Mouse (Mus musculus) heart, adult 2 months (tissue): ENCODE measurements around the gene 4930503B20Rik. TPM values are rescaled to one million over a fixed set of nuclear protein-coding genes. Genes with fewer than 3 reads are reported as not detected.

ENCODE experiments used
- DNase-seq, 2 experiments: peaks; one replicate each; pipeline ENCODE4 v3.0.0; 2021
- H3K27ac ChIP-seq: fragments of 200-600 bp; 2 replicates; pipeline ENCODE4 v1.8.1; 2022
- H3K27me3 ChIP-seq: fragments of 200-500 bp; 2 replicates; pipeline ENCODE4 v1.6.1; 2012; ENCODE audit warnings: mild to moderate bottlenecking, low read length, inconsistent platforms, mixed read lengths; ENCODE audit not compliant: control insufficient read depth, insufficient read depth
- H3K36me3 ChIP-seq: fragments of 200-500 bp; 2 replicates; pipeline ENCODE4 v1.6.1; 2012; ENCODE audit warnings: low read length, inconsistent platforms; ENCODE audit not compliant: control insufficient read depth, insufficient read depth
- H3K4me1 ChIP-seq: fragments of 200-500 bp; 2 replicates; pipeline ENCODE4 v1.6.1; 2011; ENCODE audit warnings: low read length; ENCODE audit not compliant: control insufficient read depth, insufficient read depth
- H3K4me3 ChIP-seq: fragments of 200-600 bp; 2 replicates; pipeline ENCODE4 v1.8.1; 2022
- H3K79me2 ChIP-seq: fragments of 200-500 bp; replicated peaks from 2 replicates; pipeline ENCODE4 v1.6.1; 2012; ENCODE audit warnings: mild to moderate bottlenecking, inconsistent platforms, low read length, moderate library complexity, mixed read lengths; ENCODE audit not compliant: control insufficient read depth, insufficient read depth
- H3K9ac ChIP-seq: fragments of 200-500 bp; 2 replicates; pipeline ENCODE4 v1.6.1; 2012; ENCODE audit warnings: low read depth, mild to moderate bottlenecking, control low read depth, inconsistent platforms, low read length, mixed read lengths
- CTCF ChIP-seq: fragments of 200-600 bp; IDR thresholded peaks from 2 replicates; pipeline ENCODE4 v1.8.1; 2022; ENCODE audit warnings: antibody characterized with exemption, mild to moderate bottlenecking, moderate library complexity
- EP300 ChIP-seq: fragments of 200-500 bp; IDR thresholded peaks from 2 replicates; pipeline ENCODE4 v1.6.1; 2011; ENCODE audit warnings: low read depth, low read length, control low read depth; ENCODE audit not compliant: insufficient read depth
- POLR2A ChIP-seq: fragments of 200-500 bp; IDR thresholded peaks from 2 replicates; pipeline ENCODE4 v1.6.1; 2011; ENCODE audit warnings: mild to moderate bottlenecking, low read depth, low read length, control low read depth; ENCODE audit not compliant: insufficient read depth
- WGBS: fragments of 180-500 bp; shearing (Covaris S2); methylation state at CpG from one replicate; pipeline ENCODE4 v1.1.7; 2018; 5-methylcytosine and 5-hydroxymethylcytosine counted together
- intact Hi-C: fragments of 180-260 bp; cut with DNase I; formaldehyde crosslinking; loops from one replicate; pipeline ENCODE4 v1.15.1; 2025
- polyA plus RNA-seq: library from polyadenylated mRNA; depleted of rRNA; stranded (reverse); fragments of >200 nt; gene quantifications from 2 replicates; pipeline ENCODE4 v1.2.3, GENCODE M21; 2012
- total RNA-seq, 2 experiments: library from RNA; stranded (reverse); gene quantifications; 2 replicates each; pipeline ENCODE4 v1.2.3; 2021

4930503B20Rik gene
- total and polyA plus RNA-seq, 3 experiments, result 0.16 TPM; not detected in 2

GRCm38 (mm10) chr3:146679646-146680045 lies 28.5 kb upstream of the 4930503B20Rik start:
- no peak for TF ChIP-seq POLR2A
- no peak for TF ChIP-seq EP300
- no peak for TF ChIP-seq CTCF
- Histone ChIP-seq H3K4me3 (no peak overlapping the region), H3K79me2 (no peaks in the 10 kb centered on the region), H3K9ac (no peak overlapping the region), H3K4me1 (no peaks in the 10 kb centered on the region), H3K27me3 (no peaks in the 10 kb centered on the region), H3K36me3 (no peaks in the 10 kb centered on the region), H3K27ac (no peak overlapping the region)
- WGBS, result 95% methylated on average over 16 of the region's 16 CpGs
- DNase-seq, result no peak
- intact Hi-C loops, result loop anchor here (5.0 kb wide), 1 partner anchor 88 kb away; no protein-coding TSS in a partner anchor

- DNase-seq, result no peak
- no peaks in the 10 kb centered on the region for H3K36me3 ChIP-seq
- no peak for TF ChIP-seq POLR2A
- no peak for TF ChIP-seq EP300
- TF ChIP-seq CTCF, result no peak
- no peak overlapping the region for H3K4me3 ChIP-seq
- no peaks in the 10 kb centered on the region; the same call in 1 of the 2 replicates for H3K4me1 ChIP-seq
- no peak overlapping the region for H3K9ac ChIP-seq
- H3K27ac ChIP-seq, result no peak overlapping the region
- 90% methylated on average over 4 of the region's 4 CpGs for WGBS
- H3K27me3 ChIP-seq, result no peaks in the 10 kb centered on the region
- intact Hi-C loops, result no loop called here
- H3K79me2 ChIP-seq, result no peaks in the 10 kb centered on the region
Measured at GRCm38 (mm10) chr3:146676193-146676592, 25.1 kb upstream of the 4930503B20Rik start.

GRCm38 (mm10) chr3:146675101-146675500 lies 24.0 kb upstream of the 4930503B20Rik start:
- Histone ChIP-seq H3K4me3 (no peak overlapping the region), H3K27ac (no peak overlapping the region), H3K27me3 (no peaks in the 10 kb centered on the region), H3K4me1 (no peaks in the 10 kb centered on the region; the same call in 1 of the 2 replicates), H3K9ac (no peak overlapping the region), H3K36me3 (no peaks in the 10 kb centered on the region), H3K79me2 (no peaks in the 10 kb centered on the region)
- 84% methylated on average over 1 of the region's 1 CpGs for WGBS
- intact Hi-C loops, result no loop called here
- no peak for DNase-seq
- TF ChIP-seq POLR2A (no peak), EP300 (no peak)

DNA sequence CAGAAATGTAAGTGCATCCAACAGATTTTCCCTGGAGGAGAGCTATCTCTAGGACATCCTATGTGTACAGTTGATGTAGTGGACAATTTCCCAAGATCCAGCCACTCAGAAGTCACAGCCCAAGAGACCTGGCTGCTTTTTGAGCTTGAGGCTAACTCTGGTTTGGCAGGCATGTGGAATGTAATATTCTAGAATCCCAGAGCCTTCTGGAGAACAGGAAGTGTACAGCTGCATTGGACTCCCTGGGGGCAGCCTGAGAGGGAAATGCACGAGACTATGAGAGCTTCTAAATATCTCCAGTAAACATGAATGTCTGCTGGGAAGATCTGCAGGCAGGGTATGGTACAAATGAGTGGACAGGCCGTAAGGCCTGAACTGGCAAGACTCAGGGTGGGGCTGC lies 20.0 kb upstream of the 4930503B20Rik start:
- Histone ChIP-seq H3K36me3 (no peaks in the 10 kb centered on the region), H3K27me3 (no peaks in the 10 kb centered on the region), H3K9ac (no peak overlapping the region), H3K4me3 (no peak overlapping the region), H3K4me1 (no peaks in the 10 kb centered on the region; the same call in 1 of the 2 replicates), H3K79me2 (no peaks in the 10 kb centered on the region), H3K27ac (peak overlapping the region; percentile 51)
- intact Hi-C loops, result no loop called here
- TF ChIP-seq EP300, result no peak
- no peak for TF ChIP-seq POLR2A
- no peak for TF ChIP-seq CTCF
- WGBS, result 28% methylated on average over 2 of the region's 2 CpGs
- DNase-seq, result peak in 1 of 2 experiments; percentile 42

GRCm38 (mm10) chr3:146661907-146662306 lies 10.8 kb upstream of the 4930503B20Rik start:
- no peaks in the 10 kb centered on the region for H3K27me3 ChIP-seq
- no peak for DNase-seq
- no peak overlapping the region for H3K9ac ChIP-seq
- H3K79me2 ChIP-seq, result no peaks in the 10 kb centered on the region
- TF ChIP-seq POLR2A (no peak), CTCF (no peak), EP300 (no peak)
- peaks cover 4% of the 10 kb centered on the region; the same call in 1 of the 2 replicates for H3K36me3 ChIP-seq
- intact Hi-C loops, result no loop called here
- H3K4me1 ChIP-seq, result peaks cover 6% of the 10 kb centered on the region
- H3K27ac ChIP-seq, result no peak overlapping the region
- no peak overlapping the region for H3K4me3 ChIP-seq
- WGBS, result 70% methylated on average over 7 of the region's 7 CpGs

DNA sequence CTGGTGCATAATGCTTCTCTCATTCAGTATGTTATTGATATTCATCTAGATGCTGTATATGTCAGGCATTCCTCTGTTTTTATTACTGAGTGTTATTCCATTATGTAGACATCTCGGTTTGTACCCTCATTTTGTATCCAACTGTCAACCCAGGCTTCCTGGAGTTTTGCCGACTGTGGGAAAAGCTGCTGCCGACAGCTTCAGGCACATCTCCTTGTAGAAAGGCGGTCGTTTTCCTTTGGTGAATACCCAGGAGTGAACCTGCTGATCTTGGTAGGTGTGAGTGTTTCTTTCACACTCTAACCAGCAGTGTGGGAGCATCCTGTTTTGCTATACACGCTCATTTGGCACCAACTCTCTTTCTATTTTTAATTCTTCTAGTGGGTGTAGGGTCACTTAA lies 9.9 kb upstream of the 4930503B20Rik start:
- intact Hi-C loops, result no loop called here

More for the DNA sequence above, 9.9 kb upstream of the 4930503B20Rik start:
- TF ChIP-seq POLR2A (no peak), EP300 (no peak), CTCF (no peak)
- WGBS, result 8% methylated on average over 6 of the region's 6 CpGs
- Histone ChIP-seq H3K4me1 (peaks cover 6% of the 10 kb centered on the region), H3K27ac (no peak overlapping the region), H3K27me3 (no peaks in the 10 kb centered on the region), H3K79me2 (no peaks in the 10 kb centered on the region), H3K36me3 (peaks cover 4% of the 10 kb centered on the region; the same call in 1 of the 2 replicates), H3K4me3 (no peak overlapping the region), H3K9ac (no peak overlapping the region)
- DNase-seq, result no peak
